Mouse (Mus musculus) lung, embryonic 16.5 days (tissue): ENCODE data around the gene Cuedc1. TPM values are rescaled to one million over a fixed set of nuclear protein-coding genes. Genes with fewer than 3 reads are reported as not detected.
A peak's percentile ranks its signal among the peaks of the same experiment; 100 is the strongest.

Experiments used
- ATAC-seq: fragments of 200-750 bp; cut with Nextera tagmentation; 2 replicates; pipeline ENCODE4 v1.8.0; 2017; ENCODE audit warnings: low read depth, mild to moderate bottlenecking, moderate library complexity
- H3K27ac ChIP-seq: fragments of 300-500 bp; sonication (generic); 2 replicates; pipeline ENCODE4 v1.5.1; 2014; ENCODE audit warnings: mild to moderate bottlenecking, control low read depth, low read length
- H3K27me3 ChIP-seq: fragments of 300-500 bp; sonication (generic); 2 replicates; pipeline ENCODE4 v1.6.1; 2014; ENCODE audit warnings: low read depth, low read length, mixed read lengths; ENCODE audit not compliant: control insufficient read depth, insufficient read depth
- H3K36me3 ChIP-seq: fragments of 300-500 bp; sonication (generic); 2 replicates; pipeline ENCODE4 v1.6.1; 2014; ENCODE audit warnings: low read length; ENCODE audit not compliant: control insufficient read depth, insufficient read depth
- H3K4me1 ChIP-seq: fragments of 300-500 bp; sonication (generic); replicated peaks from 2 replicates; pipeline ENCODE4 v1.6.1; 2014; ENCODE audit warnings: low read length, mixed read lengths; ENCODE audit not compliant: control insufficient read depth, insufficient read depth
- H3K4me2 ChIP-seq: fragments of 300-500 bp; sonication (generic); 2 replicates; pipeline ENCODE4 v1.6.1; 2014; ENCODE audit warnings: low read depth, low read length, control low read depth
- H3K4me3 ChIP-seq: fragments of 300-500 bp; sonication (generic); 2 replicates; pipeline ENCODE4 v1.5.1; 2014; ENCODE audit warnings: mild to moderate bottlenecking, low read length, control low read depth
- H3K9ac ChIP-seq: fragments of 300-500 bp; sonication (generic); 2 replicates; pipeline ENCODE4 v1.6.1; 2014; ENCODE audit warnings: low read length, control low read depth
- H3K9me3 ChIP-seq: fragments of 300-500 bp; sonication (generic); 2 replicates; pipeline ENCODE4 v1.6.1; 2016; ENCODE audit warnings: low read length; ENCODE audit not compliant: control insufficient read depth
- WGBS: fragments of 180-500 bp; shearing (Covaris S2); extraction: QIAGEN DNeasy Blood & Tissue Kit; methylation state at CpG from one replicate; pipeline ENCODE4 v1.1.7; 2014; 5-methylcytosine and 5-hydroxymethylcytosine counted together
- polyA plus RNA-seq: library from polyadenylated mRNA; unstranded; fragments of >200 nt; fragmentation: Nextera tagmentation; extraction: Ambion mirVana; gene quantifications from 2 replicates; pipeline ENCODE4 v1.2.1, GENCODE M21; 2015

The Cuedc1 gene
- 11.3 and 11.8 TPM in 2 replicates for polyA plus RNA-seq

GRCm38 (mm10) chr11:88098021-88098729, at the start of gene Cuedc1:
Gene Cuedc1, plus strand, starts transcription at chr11:88098058.
- 22% methylated on average over 17 of the region's 17 CpGs for WGBS
- Histone ChIP-seq H3K9ac (peak within 1 kb of the TSS; percentile 85), H3K36me3 (no peaks in the 10 kb centered on the region), H3K9me3 (no peaks in the 10 kb centered on the region), H3K4me3 (peak within 1 kb of the TSS; percentile 71), H3K27me3 (no peaks in the 10 kb centered on the region; the same call in 1 of the 2 replicates), H3K27ac (peak within 1 kb of the TSS; percentile 84; the same call in 1 of the 2 replicates), H3K4me2 (peak within 1 kb of the TSS; percentile 66), H3K4me1 (peaks cover 25% of the 10 kb centered on the region)
- no peak for ATAC-seq

GRCm38 (mm10) chr11:88048961-88049670, 48.7 kb upstream of the Cuedc1 start:
- H3K36me3 ChIP-seq = peaks cover 13% of the 10 kb centered on the region; the same call in 1 of the 2 replicates
- WGBS = 9% methylated on average over 26 of the region's 26 CpGs
- H3K4me3 ChIP-seq = peak overlapping the region; percentile 98
- no peaks in the 10 kb centered on the region for H3K9me3 ChIP-seq
- no peak for ATAC-seq
- 0 out of 2 replicates have a peak overlapping the region, but pooled peaks have one; percentile 1 for H3K27ac ChIP-seq
- H3K4me2 ChIP-seq = peak overlapping the region; percentile 89
- peaks cover 27% of the 10 kb centered on the region for H3K4me1 ChIP-seq
- H3K9ac ChIP-seq = peak overlapping the region; percentile 100
- H3K27me3 ChIP-seq = no peaks in the 10 kb centered on the region

DNA sequence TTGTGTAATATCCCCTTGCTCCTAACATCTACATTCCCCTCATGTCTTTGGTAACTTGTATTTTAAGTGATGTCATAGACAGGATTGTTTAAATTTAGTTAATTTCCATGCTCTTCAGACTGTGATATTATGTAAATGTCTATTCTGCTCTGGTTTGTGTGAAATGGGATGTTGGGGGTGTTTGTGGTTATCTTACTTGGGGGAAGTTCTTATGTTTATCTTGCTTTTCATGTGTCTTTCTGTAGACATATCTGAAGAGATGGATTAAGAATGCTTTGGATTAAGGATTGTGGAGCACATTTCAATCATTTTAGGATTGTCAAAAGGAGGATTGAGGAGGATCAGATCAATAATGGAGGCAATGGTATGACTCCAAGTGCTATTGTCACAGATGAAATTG, 48.1 kb upstream of the Cuedc1 start:
- H3K27ac ChIP-seq = no peak overlapping the region
- no peaks in the 10 kb centered on the region for H3K27me3 ChIP-seq

DNA sequence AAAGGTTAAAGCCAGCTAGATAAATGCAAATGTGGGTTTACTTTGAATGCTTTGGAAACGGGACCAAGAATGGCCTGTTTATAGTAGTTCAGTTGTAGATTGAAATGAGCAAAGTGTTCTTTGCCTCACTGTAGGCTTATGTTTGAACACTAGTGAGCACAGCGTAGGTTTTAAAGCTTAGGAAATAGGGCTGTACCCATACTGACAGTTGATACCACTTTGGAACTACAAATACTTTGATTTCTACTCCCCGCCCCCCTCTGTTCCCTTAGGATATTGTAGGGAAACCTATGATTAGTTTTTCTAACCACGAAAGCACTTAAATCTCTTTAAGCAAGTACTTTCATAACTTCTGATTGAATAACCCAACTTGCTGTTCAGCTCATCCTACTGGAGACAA, 45.2 kb upstream of the Cuedc1 start:
- no peak overlapping the region for H3K4me3 ChIP-seq
- no peaks in the 10 kb centered on the region for H3K9me3 ChIP-seq
- 73% methylated on average over 4 of the region's 4 CpGs for WGBS
- no peaks in the 10 kb centered on the region for H3K27me3 ChIP-seq
- H3K4me1 ChIP-seq = peaks cover 20% of the 10 kb centered on the region
- no peak overlapping the region for H3K9ac ChIP-seq
- peaks cover 16% of the 10 kb centered on the region; the same call in 1 of the 2 replicates for H3K36me3 ChIP-seq
- H3K27ac ChIP-seq = no peak overlapping the region
- no peak overlapping the region for H3K4me2 ChIP-seq
- no peak for ATAC-seq

More for the DNA sequence above, 48.1 kb upstream of the Cuedc1 start:
- Histone ChIP-seq H3K4me3 (peak overlapping the region; percentile 98; the same call in 1 of the 2 replicates), H3K4me2 (peak overlapping the region; percentile 89), H3K9me3 (no peaks in the 10 kb centered on the region), H3K4me1 (peaks cover 27% of the 10 kb centered on the region), H3K9ac (no peak overlapping the region), H3K36me3 (peaks cover 13% of the 10 kb centered on the region; the same call in 1 of the 2 replicates)
- ATAC-seq = no peak

DNA sequence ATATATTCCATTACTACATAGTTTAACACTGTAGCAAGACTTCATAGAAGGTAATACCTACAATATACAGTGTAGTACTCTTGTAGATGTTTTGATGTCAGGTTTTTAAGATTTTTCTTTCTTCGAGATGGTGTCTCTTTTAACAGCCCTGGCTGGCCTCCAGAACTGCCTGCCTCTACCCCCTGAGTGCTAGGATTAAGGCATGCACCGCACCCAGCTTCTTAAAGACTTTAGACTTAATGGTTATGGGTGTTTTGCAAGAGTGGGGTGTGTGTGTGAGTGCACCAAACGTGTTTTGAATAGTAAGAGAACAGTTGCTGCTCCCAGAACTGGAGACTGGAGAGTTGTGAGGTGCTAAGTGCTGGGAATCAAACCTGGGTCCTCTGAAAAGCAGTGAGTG, 44.0 kb upstream of the Cuedc1 start:
- H3K4me2 ChIP-seq = no peak overlapping the region
- no peak overlapping the region for H3K9ac ChIP-seq
- peaks cover 16% of the 10 kb centered on the region; the same call in 1 of the 2 replicates for H3K36me3 ChIP-seq
- H3K27ac ChIP-seq = no peak overlapping the region
- peaks cover 20% of the 10 kb centered on the region for H3K4me1 ChIP-seq
- no peaks in the 10 kb centered on the region for H3K9me3 ChIP-seq
- 51% methylated on average over 3 of the region's 3 CpGs for WGBS
- peak; percentile 30; the same call in 1 of the 2 replicates for ATAC-seq
- H3K27me3 ChIP-seq = no peaks in the 10 kb centered on the region
- no peak overlapping the region for H3K4me3 ChIP-seq

GRCm38 (mm10) chr11:88054589-88054988, 43.3 kb upstream of the Cuedc1 start:
- H3K36me3 ChIP-seq = peaks cover 10% of the 10 kb centered on the region; the same call in 1 of the 2 replicates
- H3K4me1 ChIP-seq = peaks cover 13% of the 10 kb centered on the region
- WGBS = 70% methylated on average over 1 of the region's 1 CpGs
- no peak overlapping the region for H3K4me2 ChIP-seq
- H3K4me3 ChIP-seq = no peak overlapping the region
- no peak overlapping the region for H3K9ac ChIP-seq
- H3K9me3 ChIP-seq = no peaks in the 10 kb centered on the region
- peak; percentile 19 for ATAC-seq
- H3K27me3 ChIP-seq = no peaks in the 10 kb centered on the region
- H3K27ac ChIP-seq = no peak overlapping the region

- Histone ChIP-seq H3K4me1 (peaks cover 4% of the 10 kb centered on the region), H3K9me3 (no peaks in the 10 kb centered on the region), H3K27me3 (no peaks in the 10 kb centered on the region), H3K4me2 (no peak overlapping the region), H3K36me3 (peaks cover 5% of the 10 kb centered on the region; the same call in 1 of the 2 replicates), H3K9ac (no peak overlapping the region), H3K27ac (no peak overlapping the region), H3K4me3 (no peak overlapping the region)
- 68% methylated on average over 2 of the region's 2 CpGs for WGBS
- no peak for ATAC-seq
These were observed 42.1 kb upstream of the Cuedc1 start for GRCm38 (mm10) chr11:88055777-88056176.

DNA sequence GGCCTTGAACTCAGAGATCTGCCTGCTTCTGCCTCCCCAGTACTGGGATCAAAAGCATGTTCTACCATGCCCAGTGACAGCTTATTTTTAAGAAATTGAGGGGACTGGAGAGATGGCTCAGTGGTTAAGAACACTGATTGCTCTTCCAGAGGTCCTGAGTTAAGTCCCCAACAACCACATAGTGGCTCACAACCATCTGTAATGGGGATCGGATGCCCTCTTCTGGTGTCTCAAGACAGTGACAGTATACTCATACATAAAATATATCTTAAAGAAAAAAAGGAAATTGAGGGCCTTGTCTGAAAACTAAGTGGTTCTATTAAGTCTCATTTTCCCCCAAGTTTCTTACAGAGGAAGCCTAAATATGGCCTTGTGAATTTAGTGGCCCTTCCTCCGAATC, 40.1 kb upstream of the Cuedc1 start:
- 72% methylated on average over 2 of the region's 2 CpGs for WGBS
- peaks cover 5% of the 10 kb centered on the region; the same call in 1 of the 2 replicates for H3K36me3 ChIP-seq
- no peak overlapping the region for H3K4me2 ChIP-seq
- no peak overlapping the region for H3K4me3 ChIP-seq
- no peak overlapping the region for H3K27ac ChIP-seq
- H3K27me3 ChIP-seq = no peaks in the 10 kb centered on the region
- no peak for ATAC-seq
- no peaks in the 10 kb centered on the region for H3K9me3 ChIP-seq
- no peaks in the 10 kb centered on the region for H3K4me1 ChIP-seq
- no peak overlapping the region for H3K9ac ChIP-seq

GRCm38 (mm10) chr11:88059141-88059540, 38.7 kb upstream of the Cuedc1 start:
- H3K4me2 ChIP-seq = no peak overlapping the region
- peak; percentile 88 for ATAC-seq
- H3K9ac ChIP-seq = no peak overlapping the region
- no peaks in the 10 kb centered on the region for H3K4me1 ChIP-seq
- WGBS = 43% methylated on average over 2 of the region's 2 CpGs
- no peaks in the 10 kb centered on the region for H3K9me3 ChIP-seq
- H3K36me3 ChIP-seq = peaks cover 3% of the 10 kb centered on the region; the same call in 1 of the 2 replicates
- H3K27me3 ChIP-seq = no peaks in the 10 kb centered on the region
- no peak overlapping the region for H3K4me3 ChIP-seq
- no peak overlapping the region for H3K27ac ChIP-seq
